Mouse (Mus musculus): Measurements from ENCODE around the gene Olfr689. TPM values are rescaled to one million over a fixed set of nuclear protein-coding genes. Genes with fewer than 3 reads are reported as not detected.
"Not testable (repeated sequence)": the region's sequence is repeated elsewhere in the genome, so short reads cannot be mapped to it uniquely, and the experiment has no call there.

Gene Olfr689
- not detected in 2 replicates for polyA plus RNA-seq (2014; fragmentation: Nextera tagmentation; extraction: Ambion mirVana)

- H3K9me3 ChIP-seq (ENCODE audit: control insufficient read depth, low read length), result no peaks in the 10 kb centered on the region
- no peak for DNase-seq (ENCODE audit: low spot score)
- H3K4me2 ChIP-seq (ENCODE audit: low read depth, severe bottlenecking), result no peak within 1 kb of the TSS
- H3K4me1 ChIP-seq (ENCODE audit: control insufficient read depth, insufficient read depth, low read length), result no peaks in the 10 kb centered on the region
- no peak within 1 kb of the TSS for H3K4me3 ChIP-seq (ENCODE audit: low read depth, low read length)
- H3K36me3 ChIP-seq (ENCODE audit: control insufficient read depth, insufficient read depth, low read length), result no peaks in the 10 kb centered on the region
- no peak within 1 kb of the TSS for H3K27ac ChIP-seq (replicated peaks; ENCODE audit: low read depth, low read length)
- ATAC-seq (ENCODE audit: insufficient number of reproducible peaks, low FRiP score, low TSS enrichment, low read depth), result no peak
- no peak within 1 kb of the TSS for H3K9ac ChIP-seq (ENCODE audit: low read length)
- 78% methylated on average over 1 of the region's 1 CpGs for WGBS
- no peaks in the 10 kb centered on the region for H3K27me3 ChIP-seq (ENCODE audit: control insufficient read depth, insufficient read depth, low read length)
Measured at GRCm38 (mm10) chr7:105310865-105311264, at the start of gene Olfr689. Gene Olfr689 (plus strand): TSS chr7:105311165.

GRCm38 (mm10) chr7:105272426-105272825, 38.5 kb upstream of the Olfr689 start:
- Histone ChIP-seq H3K27me3 (ENCODE audit: control insufficient read depth, insufficient read depth, low read length) (no peaks in the 10 kb centered on the region), H3K27ac (replicated peaks; ENCODE audit: low read depth, low read length) (no peak overlapping the region), H3K4me3 (ENCODE audit: low read depth, low read length) (no peak overlapping the region), H3K4me1 (ENCODE audit: control insufficient read depth, insufficient read depth, low read length) (no peaks in the 10 kb centered on the region), H3K36me3 (ENCODE audit: control insufficient read depth, insufficient read depth, low read length) (no peaks in the 10 kb centered on the region), H3K9ac (ENCODE audit: low read length) (no peak overlapping the region), H3K9me3 (ENCODE audit: control insufficient read depth, low read length) (no peaks in the 10 kb centered on the region), H3K4me2 (ENCODE audit: low read depth, severe bottlenecking) (no peak overlapping the region)
- ATAC-seq (ENCODE audit: insufficient number of reproducible peaks, low FRiP score, low TSS enrichment, low read depth) (no peak), DNase-seq (ENCODE audit: low spot score) (no peak)
- WGBS, result 76% methylated on average over 7 of the region's 7 CpGs

DNA sequence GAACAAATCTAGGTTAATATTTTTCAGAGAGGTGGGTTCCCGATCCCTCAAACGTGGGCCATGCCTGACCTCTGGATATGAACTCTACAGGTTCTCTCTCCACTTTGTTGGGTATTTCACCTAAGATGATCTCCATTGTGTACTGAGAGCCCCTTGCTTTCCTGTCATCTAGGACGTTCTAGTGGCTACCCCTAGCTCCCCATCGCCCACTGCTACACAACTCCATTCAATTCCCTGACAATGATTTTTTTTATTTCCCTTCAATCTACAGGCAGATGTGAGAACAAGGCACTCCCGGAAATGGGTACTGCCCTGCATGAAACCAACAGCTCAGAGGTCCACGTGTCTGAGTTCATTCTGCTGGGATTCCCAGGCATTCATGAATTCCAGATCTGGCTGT, 23.2 kb upstream of the Olfr689 start, which contains the start of gene Olfr688:
Gene Olfr688 (plus strand): TSS at position 301 of the 400 bp plus-strand sequence.
- Histone ChIP-seq H3K4me1 (ENCODE audit: control insufficient read depth, insufficient read depth, low read length) (no peaks in the 10 kb centered on the region), H3K36me3 (ENCODE audit: control insufficient read depth, insufficient read depth, low read length) (no peaks in the 10 kb centered on the region), H3K27me3 (ENCODE audit: control insufficient read depth, insufficient read depth, low read length) (no peaks in the 10 kb centered on the region), H3K9me3 (ENCODE audit: control insufficient read depth, low read length) (no peaks in the 10 kb centered on the region), H3K9ac (ENCODE audit: low read length) (no peak within 1 kb of the TSS), H3K4me3 (ENCODE audit: low read depth, low read length) (no peak within 1 kb of the TSS), H3K4me2 (ENCODE audit: low read depth, severe bottlenecking) (no peak within 1 kb of the TSS), H3K27ac (replicated peaks; ENCODE audit: low read depth, low read length) (no peak within 1 kb of the TSS)
- 78% methylated on average over 6 of the region's 6 CpGs for WGBS
- no peak for DNase-seq (ENCODE audit: low spot score)
- ATAC-seq (ENCODE audit: insufficient number of reproducible peaks, low FRiP score, low TSS enrichment, low read depth), result no peak

DNA sequence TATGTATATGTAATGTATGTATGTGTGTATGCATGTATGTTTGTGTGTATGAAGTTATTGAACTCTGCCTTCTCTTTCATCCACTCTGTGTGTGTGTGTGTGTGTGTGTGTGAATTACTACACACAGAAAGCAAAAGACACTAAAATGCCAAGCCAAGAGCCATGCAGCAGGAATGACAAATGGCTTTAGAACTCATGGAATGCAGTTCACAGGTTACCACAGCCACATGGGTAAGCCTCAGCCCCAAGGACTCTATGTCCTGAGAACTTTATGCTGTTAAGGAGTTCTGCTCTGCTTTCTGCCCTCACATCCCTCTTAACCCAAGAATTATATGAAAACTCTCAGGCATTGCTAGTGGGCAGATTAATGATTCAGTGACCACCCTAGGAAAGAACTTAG, 20.9 kb upstream of the Olfr689 start:
- H3K27me3 ChIP-seq (ENCODE audit: control insufficient read depth, insufficient read depth, low read length), result no peaks in the 10 kb centered on the region
- H3K4me2 ChIP-seq (ENCODE audit: low read depth, severe bottlenecking), result no peak overlapping the region
- H3K4me3 ChIP-seq (ENCODE audit: low read depth, low read length), result no peak overlapping the region
- H3K4me1 ChIP-seq (ENCODE audit: control insufficient read depth, insufficient read depth, low read length), result no peaks in the 10 kb centered on the region
- no peak for DNase-seq (ENCODE audit: low spot score)
- no peak for ATAC-seq (ENCODE audit: insufficient number of reproducible peaks, low FRiP score, low TSS enrichment, low read depth)
- H3K36me3 ChIP-seq (ENCODE audit: control insufficient read depth, insufficient read depth, low read length), result no peaks in the 10 kb centered on the region
- H3K27ac ChIP-seq (replicated peaks; ENCODE audit: low read depth, low read length), result no peak overlapping the region
- H3K9me3 ChIP-seq (ENCODE audit: control insufficient read depth, low read length), result no peaks in the 10 kb centered on the region
- H3K9ac ChIP-seq (ENCODE audit: low read length), result no peak overlapping the region

DNA sequence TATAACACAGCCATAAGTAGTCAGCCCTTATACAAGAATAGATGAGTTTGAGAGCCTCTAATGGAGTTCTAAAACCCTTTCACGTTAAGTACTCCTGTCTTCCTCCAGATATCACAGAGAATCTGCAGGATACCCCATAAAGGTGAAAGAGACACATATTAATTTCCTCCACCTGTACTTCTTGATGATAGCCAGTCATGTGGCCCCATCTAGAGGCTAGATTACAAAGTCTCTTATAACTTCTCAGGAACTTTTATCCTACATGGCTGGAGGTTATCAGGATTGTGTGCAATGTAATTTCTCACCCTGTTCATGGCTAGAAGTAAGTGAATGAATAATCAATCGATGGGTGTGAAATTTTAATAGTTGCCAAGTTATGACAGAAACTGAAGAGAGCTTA, 14.3 kb downstream of the Olfr689 start:
- Histone ChIP-seq H3K4me3 (ENCODE audit: low read depth, low read length) (no peak overlapping the region), H3K27me3 (ENCODE audit: control insufficient read depth, insufficient read depth, low read length) (no peaks in the 10 kb centered on the region), H3K9me3 (ENCODE audit: control insufficient read depth, low read length) (no peaks in the 10 kb centered on the region), H3K36me3 (ENCODE audit: control insufficient read depth, insufficient read depth, low read length) (no peaks in the 10 kb centered on the region), H3K9ac (ENCODE audit: low read length) (no peak overlapping the region), H3K4me2 (ENCODE audit: low read depth, severe bottlenecking) (no peak overlapping the region), H3K27ac (replicated peaks; ENCODE audit: low read depth, low read length) (no peak overlapping the region), H3K4me1 (ENCODE audit: control insufficient read depth, insufficient read depth, low read length) (no peaks in the 10 kb centered on the region)
- ATAC-seq (ENCODE audit: insufficient number of reproducible peaks, low FRiP score, low TSS enrichment, low read depth), result no peak
- WGBS, result 80% methylated on average over 2 of the region's 2 CpGs
- no peak for DNase-seq (ENCODE audit: low spot score)

DNA sequence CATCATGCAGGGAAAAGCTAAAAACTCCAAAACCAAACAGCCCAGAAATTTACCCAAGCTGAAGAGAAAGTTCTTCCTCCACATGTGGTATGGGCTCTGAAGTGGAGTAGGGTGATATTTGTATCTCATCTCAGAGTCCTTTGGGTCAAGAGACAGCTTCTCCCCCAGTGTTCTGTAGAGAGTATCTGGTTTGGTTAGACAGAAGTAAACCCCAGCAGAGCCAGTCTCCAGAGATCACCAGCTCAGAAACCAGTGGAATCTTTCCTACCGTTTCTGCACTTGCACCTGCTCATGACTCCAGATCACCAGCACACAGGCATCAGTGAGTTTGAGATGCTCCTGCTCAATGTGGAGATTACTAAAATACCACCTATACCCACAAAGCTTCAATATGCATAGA, 23.0 kb downstream of the Olfr689 start, which contains the start of gene Olfr690:
Gene Olfr690 (minus strand): TSS at position 101 of the 400 bp plus-strand sequence.
- Histone ChIP-seq H3K4me1 (ENCODE audit: control insufficient read depth, insufficient read depth, low read length) (no peaks in the 10 kb centered on the region), H3K4me3 (ENCODE audit: low read depth, low read length) (no peak within 1 kb of the TSS), H3K27ac (replicated peaks; ENCODE audit: low read depth, low read length) (no peak within 1 kb of the TSS), H3K36me3 (ENCODE audit: control insufficient read depth, insufficient read depth, low read length) (no peaks in the 10 kb centered on the region), H3K4me2 (ENCODE audit: low read depth, severe bottlenecking) (no peak within 1 kb of the TSS), H3K9me3 (ENCODE audit: control insufficient read depth, low read length) (no peaks in the 10 kb centered on the region), H3K9ac (ENCODE audit: low read length) (no peak within 1 kb of the TSS), H3K27me3 (ENCODE audit: control insufficient read depth, insufficient read depth, low read length) (no peaks in the 10 kb centered on the region)
- ATAC-seq (ENCODE audit: insufficient number of reproducible peaks, low FRiP score, low TSS enrichment, low read depth) (no peak), DNase-seq (ENCODE audit: low spot score) (no peak)
- 87% methylated on average over 1 of the region's 1 CpGs for WGBS

GRCm38 (mm10) chr7:105342170-105342569, 31.2 kb downstream of the Olfr689 start, which contains the start of gene Olfr691:
Gene Olfr691 (minus strand): TSS chr7:105342270.
- no peak within 1 kb of the TSS for H3K27ac ChIP-seq (replicated peaks; ENCODE audit: low read depth, low read length)
- H3K36me3 ChIP-seq (ENCODE audit: control insufficient read depth, insufficient read depth, low read length), result no peaks in the 10 kb centered on the region
- H3K9me3 ChIP-seq (ENCODE audit: control insufficient read depth, low read length), result no peaks in the 10 kb centered on the region
- no peak within 1 kb of the TSS for H3K4me3 ChIP-seq (ENCODE audit: low read depth, low read length)
- H3K4me2 ChIP-seq (ENCODE audit: low read depth, severe bottlenecking), result no peak within 1 kb of the TSS
- H3K27me3 ChIP-seq (ENCODE audit: control insufficient read depth, insufficient read depth, low read length), result no peaks in the 10 kb centered on the region
- no peaks in the 10 kb centered on the region for H3K4me1 ChIP-seq (ENCODE audit: control insufficient read depth, insufficient read depth, low read length)
- no peak for DNase-seq (ENCODE audit: low spot score)
- WGBS, result 57% methylated on average over 1 of the region's 1 CpGs
- ATAC-seq (ENCODE audit: insufficient number of reproducible peaks, low FRiP score, low TSS enrichment, low read depth), result no peak
- no peak within 1 kb of the TSS for H3K9ac ChIP-seq (ENCODE audit: low read length)

GRCm38 (mm10) chr7:105342752-105343151, 31.8 kb downstream of the Olfr689 start:
- Histone ChIP-seq H3K4me3 (ENCODE audit: low read depth, low read length) (no peak overlapping the region), H3K4me2 (ENCODE audit: low read depth, severe bottlenecking) (no peak overlapping the region), H3K9me3 (ENCODE audit: control insufficient read depth, low read length) (no peaks in the 10 kb centered on the region), H3K27ac (replicated peaks; ENCODE audit: low read depth, low read length) (no peak overlapping the region), H3K4me1 (ENCODE audit: control insufficient read depth, insufficient read depth, low read length) (no peaks in the 10 kb centered on the region), H3K9ac (ENCODE audit: low read length) (no peak overlapping the region), H3K36me3 (ENCODE audit: control insufficient read depth, insufficient read depth, low read length) (no peaks in the 10 kb centered on the region), H3K27me3 (ENCODE audit: control insufficient read depth, insufficient read depth, low read length) (no peaks in the 10 kb centered on the region)
- WGBS, result 78% methylated on average over 2 of the region's 2 CpGs
- ATAC-seq (ENCODE audit: insufficient number of reproducible peaks, low FRiP score, low TSS enrichment, low read depth) (no peak), DNase-seq (ENCODE audit: low spot score) (no peak)

DNA sequence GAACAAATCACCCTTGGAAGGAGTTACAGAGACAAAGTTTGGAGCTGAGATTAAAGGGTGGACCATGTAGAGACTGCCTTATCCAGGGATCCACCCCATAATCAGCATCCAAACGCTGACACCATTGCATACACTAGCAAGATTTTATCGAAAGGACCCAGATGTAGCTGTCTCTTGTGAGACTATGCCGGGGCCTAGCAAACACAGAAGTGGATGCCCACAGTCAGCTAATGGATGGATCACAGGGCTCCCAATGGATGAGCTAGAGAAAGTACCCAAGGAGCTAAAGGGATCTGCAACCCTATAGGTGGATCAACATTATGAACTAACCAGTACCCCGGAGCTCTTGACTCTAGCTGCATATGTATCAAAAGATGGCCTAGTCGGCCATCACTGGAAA, 45.1 kb downstream of the Olfr689 start:
- H3K4me3 ChIP-seq (ENCODE audit: low read depth, low read length); ATAC-seq (ENCODE audit: insufficient number of reproducible peaks, low FRiP score, low TSS enrichment, low read depth); H3K4me2 ChIP-seq (ENCODE audit: low read depth, severe bottlenecking); H3K36me3 ChIP-seq (ENCODE audit: control insufficient read depth, insufficient read depth, low read length); H3K9ac ChIP-seq (ENCODE audit: low read length); H3K27me3 ChIP-seq (ENCODE audit: control insufficient read depth, insufficient read depth, low read length); H3K27ac ChIP-seq (replicated peaks; ENCODE audit: low read depth, low read length); H3K9me3 ChIP-seq (ENCODE audit: control insufficient read depth, low read length); DNase-seq (ENCODE audit: low spot score); H3K4me1 ChIP-seq (ENCODE audit: control insufficient read depth, insufficient read depth, low read length): not testable (repeated sequence)
- WGBS, result no CpG with 5 or more reads among the region's 5 CpGs
